8 mouse cellular contexts compared by ENCODE assay signal in genomic region chr13:74522141-74522480, GRCm38 (mm10). TPM values are rescaled to one million over a fixed set of nuclear protein-coding genes. Genes with fewer than 3 reads are reported as not detected.
A peak's percentile ranks its signal among the peaks of the same experiment; 100 is the strongest.
DNase-seq lines count a peak whose midpoint lies in the region; ATAC-seq and TF ChIP-seq lines count a peak whose summit lies in the region.
"Not testable (repeated sequence)": the region's sequence is repeated elsewhere in the genome, so short reads cannot be mapped to it uniquely, and the experiment has no call there.

No protein-coding gene starts in this region.

- H3K9me3 ChIP-seq in forebrain, embryonic 10.5 days; heart, embryonic 13.5 days; intestine, embryonic 14.5 days (ENCODE audit: control insufficient read depth, low read length); limb, embryonic 12.5 days; lung, embryonic 14.5 days (ENCODE audit: low read depth, low read length); midbrain, embryonic 15.5 days; stomach, embryonic 15.5 days: not testable (repeated sequence)

- not testable (repeated sequence) for ATAC-seq in heart, embryonic 13.5 days (ENCODE audit: extremely low read depth, insufficient number of reproducible peaks, low FRiP score, low TSS enrichment); intestine, embryonic 14.5 days (replicated peaks; ENCODE audit: low FRiP score, low TSS enrichment, low read depth); limb, embryonic 12.5 days (ENCODE audit: insufficient number of reproducible peaks, insufficient read depth, low FRiP score, low TSS enrichment, low read depth); lung, embryonic 14.5 days (ENCODE audit: insufficient read depth); midbrain, embryonic 15.5 days (replicated peaks); stomach, embryonic 15.5 days (ENCODE audit: insufficient read depth, low FRiP score, low read depth)

- not testable (repeated sequence) for DNase-seq in forebrain, embryonic 10.5 days (ENCODE audit: extremely low spot score, low spot score); intestine, embryonic 14.5 days (ENCODE audit: low spot score)
- peak; percentile 31 for DNase-seq in lung, embryonic 14.5 days

- not testable (repeated sequence) for H3K36me3 ChIP-seq in forebrain, embryonic 10.5 days (replicated peaks); heart, embryonic 13.5 days; intestine, embryonic 14.5 days (ENCODE audit: control insufficient read depth, insufficient read depth, low read length); limb, embryonic 12.5 days; lung, embryonic 14.5 days (ENCODE audit: insufficient read depth); midbrain, embryonic 15.5 days (replicated peaks); stomach, embryonic 15.5 days

- 1% methylated on average over 3 of the region's 3 CpGs for WGBS in forebrain, embryonic 10.5 days
- WGBS in heart, embryonic 13.5 days: 4% methylated on average over 3 of the region's 3 CpGs
- WGBS in intestine, embryonic 14.5 days: 0% methylated on average over 3 of the region's 3 CpGs
- 5% methylated on average over 3 of the region's 3 CpGs for WGBS in limb, embryonic 12.5 days
- 0% methylated on average over 3 of the region's 3 CpGs for WGBS in lung, embryonic 14.5 days
- WGBS in midbrain, embryonic 15.5 days: 7% methylated on average over 3 of the region's 3 CpGs
- WGBS in stomach, embryonic 15.5 days: 1% methylated on average over 3 of the region's 3 CpGs

- H3K4me2 ChIP-seq in heart, embryonic 13.5 days: peak overlapping the region; percentile 76
- peak overlapping the region; percentile 65 for H3K4me2 ChIP-seq in intestine, embryonic 14.5 days (ENCODE audit: low read length)
- H3K4me2 ChIP-seq in limb, embryonic 12.5 days: peak overlapping the region; percentile 65
- H3K4me2 ChIP-seq in lung, embryonic 14.5 days: peak overlapping the region; percentile 70
- H3K4me2 ChIP-seq in midbrain, embryonic 15.5 days: peak overlapping the region; percentile 77
- peak overlapping the region; percentile 69 for H3K4me2 ChIP-seq in stomach, embryonic 15.5 days

- not testable (repeated sequence) for TF ChIP-seq CTCF in bone marrow macrophage, adult 2 months (IDR thresholded peaks at IDR 0.05; ENCODE audit: low read depth, low read length); lung, embryonic 14.5 days (IDR thresholded peaks at IDR 0.05; ENCODE audit: low read depth)

- H3K27ac ChIP-seq in bone marrow macrophage, adult 2 months (ENCODE audit: insufficient read depth, low read depth, low read length); lung, embryonic 14.5 days (ENCODE audit: low read depth): not testable (repeated sequence)
- H3K27ac ChIP-seq in forebrain, embryonic 10.5 days: peak overlapping the region; percentile 89
- H3K27ac ChIP-seq in heart, embryonic 13.5 days (replicated peaks): peak overlapping the region; percentile 95
- peak overlapping the region; percentile 78 for H3K27ac ChIP-seq in intestine, embryonic 14.5 days (ENCODE audit: low read depth)
- H3K27ac ChIP-seq in limb, embryonic 12.5 days: peak overlapping the region; percentile 92; the same call in 1 of the 2 replicates
- H3K27ac ChIP-seq in midbrain, embryonic 15.5 days: peak overlapping the region; percentile 80; the same call in 1 of the 2 replicates
- peak overlapping the region; percentile 93; the same call in 1 of the 2 replicates for H3K27ac ChIP-seq in stomach, embryonic 15.5 days

- not testable (repeated sequence) for H3K4me1 ChIP-seq in bone marrow macrophage, adult 2 months (ENCODE audit: control insufficient read depth, insufficient read depth, low read length); heart, embryonic 13.5 days; intestine, embryonic 14.5 days (replicated peaks; ENCODE audit: control insufficient read depth, insufficient read depth, low read length); limb, embryonic 12.5 days (replicated peaks); lung, embryonic 14.5 days (ENCODE audit: insufficient read depth); midbrain, embryonic 15.5 days; stomach, embryonic 15.5 days
- peaks cover 12% of the 10 kb centered on the region; the same call in 1 of the 2 replicates for H3K4me1 ChIP-seq in forebrain, embryonic 10.5 days

- TF ChIP-seq POLR2A in bone marrow macrophage, adult 2 months (IDR thresholded peaks at IDR 0.05; ENCODE audit: borderline replicate concordance, low read depth, low read length): not testable (repeated sequence)

- not testable (repeated sequence) for H3K27me3 ChIP-seq in forebrain, embryonic 10.5 days (ENCODE audit: poor library complexity, severe bottlenecking); heart, embryonic 13.5 days (replicated peaks); intestine, embryonic 14.5 days (replicated peaks; ENCODE audit: control insufficient read depth, insufficient read depth, low read length); limb, embryonic 12.5 days; lung, embryonic 14.5 days (ENCODE audit: insufficient read depth, low read length); midbrain, embryonic 15.5 days (replicated peaks); stomach, embryonic 15.5 days (replicated peaks)

- peak overlapping the region; percentile 58 for H3K4me3 ChIP-seq in bone marrow macrophage, adult 2 months (ENCODE audit: insufficient read depth, low read length)
- peak overlapping the region; percentile 60 for H3K4me3 ChIP-seq in forebrain, embryonic 10.5 days
- peak overlapping the region; percentile 64 for H3K4me3 ChIP-seq in heart, embryonic 13.5 days
- H3K4me3 ChIP-seq in intestine, embryonic 14.5 days (ENCODE audit: low read depth, low read length): peak overlapping the region; percentile 52
- H3K4me3 ChIP-seq in limb, embryonic 12.5 days (replicated peaks): peak overlapping the region; percentile 51
- H3K4me3 ChIP-seq in lung, embryonic 14.5 days (ENCODE audit: low read depth, low read length): peak overlapping the region; percentile 44
- peak overlapping the region; percentile 61 for H3K4me3 ChIP-seq in midbrain, embryonic 15.5 days
- peak overlapping the region; percentile 53 for H3K4me3 ChIP-seq in stomach, embryonic 15.5 days (replicated peaks)

- H3K9ac ChIP-seq in heart, embryonic 13.5 days: peak overlapping the region; percentile 82
- peak overlapping the region; percentile 48 for H3K9ac ChIP-seq in intestine, embryonic 14.5 days (ENCODE audit: low read length)
- peak overlapping the region; percentile 66 for H3K9ac ChIP-seq in limb, embryonic 12.5 days (replicated peaks)
- peak overlapping the region; percentile 45 for H3K9ac ChIP-seq in lung, embryonic 14.5 days
- peak overlapping the region; percentile 52; the same call in 1 of the 2 replicates for H3K9ac ChIP-seq in midbrain, embryonic 15.5 days
- not testable (repeated sequence) for H3K9ac ChIP-seq in stomach, embryonic 15.5 days

RNA-seq across cellular contexts. Expression of gene Zfp825, which starts 28.3 kb away (rescaled TPM):
- polyA plus RNA-seq in bone marrow macrophage, adult 2 months (2012; ENCODE audit: insufficient read depth, insufficient read length, missing spikeins): 15.2 and 17.6 TPM in 2 replicates
- 21.3 and 23.4 TPM in 2 replicates for polyA plus RNA-seq in forebrain, embryonic 10.5 days (2016; fragmentation: Nextera tagmentation; extraction: Ambion mirVana)
- polyA plus RNA-seq in heart, embryonic 13.5 days (2015; fragmentation: Nextera tagmentation; extraction: Ambion mirVana): 12.7 and 15.2 TPM in 2 replicates
- 16.1 and 20.3 TPM in 2 replicates for polyA plus RNA-seq in intestine, embryonic 14.5 days (2014; fragmentation: Nextera tagmentation; extraction: Ambion mirVana)
- polyA plus RNA-seq in limb, embryonic 12.5 days (2016; fragmentation: Nextera tagmentation; extraction: Ambion mirVana): 22.1 and 28.4 TPM in 2 replicates
- polyA plus RNA-seq in lung, embryonic 14.5 days (2014; fragmentation: Nextera tagmentation; extraction: Ambion mirVana): 20.5 and 22.6 TPM in 2 replicates
- polyA plus RNA-seq in midbrain, embryonic 15.5 days (2015; fragmentation: Nextera tagmentation; extraction: Ambion mirVana): 17.1 and 19.7 TPM in 2 replicates
- polyA plus RNA-seq in stomach, embryonic 15.5 days (2015; fragmentation: Nextera tagmentation; extraction: Ambion mirVana): 19.3 and 19.5 TPM in 2 replicates
